Mouse (Mus musculus) G1E (cell line): ENCODE data around the gene Scamp4. TPM values are rescaled to one million over a fixed set of nuclear protein-coding genes. Genes with fewer than 3 reads are reported as not detected.
A peak's percentile ranks its signal among the peaks of the same experiment; 100 is the strongest.

Experiments
- ATAC-seq: 2 replicates; pipeline ENCODE4 v1.8.0; 2016; ENCODE audit warnings: mild to moderate bottlenecking; ENCODE audit not compliant: insufficient number of reproducible peaks, poor library complexity, low FRiP score, severe bottlenecking; ENCODE audit errors: extremely low read depth
- DNase-seq: peaks from one replicate; pipeline ENCODE4 v3.0.0; 2012; ENCODE audit warnings: low spot score
- H3K27me3 ChIP-seq: 2 replicates; pipeline ENCODE4 v1.6.1; 2012; ENCODE audit warnings: mild to moderate bottlenecking, low read length, inconsistent platforms; ENCODE audit not compliant: insufficient read depth
- H3K36me3 ChIP-seq: replicated peaks from 2 replicates; pipeline ENCODE3; 2012; ENCODE audit warnings: mild to moderate bottlenecking, inconsistent platforms
- H3K4me1 ChIP-seq: 2 replicates; pipeline ENCODE4 v1.6.1; 2012; ENCODE audit warnings: low read depth, low read length, inconsistent platforms, mixed read lengths; ENCODE audit not compliant: insufficient read depth
- H3K4me3 ChIP-seq: 2 replicates; pipeline ENCODE4 v1.5.1; 2012; ENCODE audit warnings: low read depth, mild to moderate bottlenecking, inconsistent platforms, low read length, moderate library complexity, mixed read lengths
- H3K9me3 ChIP-seq: replicated peaks from 2 replicates; pipeline ENCODE4 v1.6.1; 2012; ENCODE audit warnings: inconsistent platforms
- CTCF ChIP-seq: IDR thresholded peaks from 2 replicates; pipeline ENCODE4 v1.5.1; 2012; ENCODE audit warnings: low read depth, low read length, inconsistent platforms, mixed read lengths
- GATA1 ChIP-seq: IDR thresholded peaks from 2 replicates; pipeline ENCODE4 v1.6.1; 2012; ENCODE audit warnings: borderline replicate concordance, low read length, inconsistent platforms, mixed read lengths
- GATA2 ChIP-seq: IDR thresholded peaks from 2 replicates; pipeline ENCODE4 v1.6.1; 2012; ENCODE audit warnings: low read depth, low read length, inconsistent platforms, borderline replicate concordance
- POLR2AphosphoS5 ChIP-seq: IDR thresholded peaks from 2 replicates; pipeline ENCODE4 v1.6.1; 2012; ENCODE audit warnings: low read depth, low read length, inconsistent platforms; ENCODE audit not compliant: insufficient replicate concordance
- TAL1 ChIP-seq: conservative IDR thresholded peaks from 2 replicates; pipeline ENCODE4 v1.6.1; 2012; ENCODE audit warnings: low read depth, low read length, inconsistent platforms, mixed read lengths
- polyA plus RNA-seq: library from polyadenylated mRNA; stranded (reverse); fragments of >175 nt; gene quantifications from 2 replicates; pipeline ENCODE4 v1.2.3, GENCODE M21; 2012
- total RNA-seq, 2 experiments: library from RNA; stranded (forward) in 1 of 2; stranded (reverse) in 1 of 2; fragments of 200-1000 nt in 1 of 2; fragments of >200 nt in 1 of 2; fragmentation: Nextera tagmentation in 1 of 2; gene quantifications; 2 replicates each; pipeline ENCODE4 v1.2.3; 2014 to 2017

Gene Scamp4
- total and polyA plus RNA-seq, 3 experiments, result 12.9 to 87.0 (median 39.4) TPM

- Histone ChIP-seq H3K27me3 (no peaks in the 10 kb centered on the region), H3K4me3 (no peak overlapping the region), H3K9me3 (no peaks in the 10 kb centered on the region), H3K4me1 (peaks cover 37% of the 10 kb centered on the region), H3K36me3 (peaks cover 58% of the 10 kb centered on the region)
- DNase-seq (no peak), ATAC-seq (no peak)
- no peak for TF ChIP-seq CTCF
- no peak for TF ChIP-seq GATA2
- TF ChIP-seq GATA1, result no peak
- TF ChIP-seq TAL1, result no peak
- no peak for TF ChIP-seq POLR2AphosphoS5
Observed at GRCm38 (mm10) chr10:80619465-80620244, 17.0 kb downstream of the Scamp4 start.

- Histone ChIP-seq H3K4me1 (peaks cover 44% of the 10 kb centered on the region), H3K27me3 (no peaks in the 10 kb centered on the region), H3K9me3 (no peaks in the 10 kb centered on the region), H3K36me3 (peaks cover 58% of the 10 kb centered on the region), H3K4me3 (no peak overlapping the region; the same call in 1 of the 2 replicates)
- TF ChIP-seq TAL1 (no peak), POLR2AphosphoS5 (no peak), GATA1 (no peak), GATA2 (no peak)
- ATAC-seq, result no peak
- no peak for DNase-seq
Observed at GRCm38 (mm10) chr10:80620365-80620764, 17.7 kb downstream of the Scamp4 start.

GRCm38 (mm10) chr10:80620796-80621689, 18.4 kb downstream of the Scamp4 start:
- peak overlapping the region; percentile 94 for H3K4me3 ChIP-seq
- TF ChIP-seq GATA2, result no peak
- TF ChIP-seq POLR2AphosphoS5, result no peak
- TF ChIP-seq GATA1, result no peak
- TF ChIP-seq TAL1, result no peak
- no peak for TF ChIP-seq CTCF
- ATAC-seq (no peak), DNase-seq (no peak)
- H3K4me1 ChIP-seq, result peaks cover 51% of the 10 kb centered on the region
- H3K9me3 ChIP-seq, result no peaks in the 10 kb centered on the region
- no peaks in the 10 kb centered on the region for H3K27me3 ChIP-seq
- H3K36me3 ChIP-seq, result peaks cover 58% of the 10 kb centered on the region

GRCm38 (mm10) chr10:80621690-80621939, 18.9 kb downstream of the Scamp4 start:
- Histone ChIP-seq H3K4me1 (peaks cover 56% of the 10 kb centered on the region), H3K4me3 (peak overlapping the region; percentile 94), H3K27me3 (no peaks in the 10 kb centered on the region), H3K36me3 (peaks cover 58% of the 10 kb centered on the region), H3K9me3 (no peaks in the 10 kb centered on the region)
- DNase-seq (no peak), ATAC-seq (no peak)
- TF ChIP-seq CTCF (no peak), GATA1 (no peak), POLR2AphosphoS5 (no peak), TAL1 (no peak), GATA2 (no peak)

- Histone ChIP-seq H3K4me3 (peak overlapping the region; percentile 94), H3K27me3 (no peaks in the 10 kb centered on the region), H3K4me1 (peaks cover 57% of the 10 kb centered on the region), H3K36me3 (peaks cover 55% of the 10 kb centered on the region), H3K9me3 (no peaks in the 10 kb centered on the region)
- peak; percentile 94 for DNase-seq
- 0 out of 2 replicates have a peak, but pooled peaks have one; percentile 55 for TF ChIP-seq POLR2AphosphoS5
- TF ChIP-seq GATA1, result no peak
- ATAC-seq, result peak; percentile 89
Observed at GRCm38 (mm10) chr10:80621940-80622660, 19.4 kb downstream of the Scamp4 start.

DNA sequence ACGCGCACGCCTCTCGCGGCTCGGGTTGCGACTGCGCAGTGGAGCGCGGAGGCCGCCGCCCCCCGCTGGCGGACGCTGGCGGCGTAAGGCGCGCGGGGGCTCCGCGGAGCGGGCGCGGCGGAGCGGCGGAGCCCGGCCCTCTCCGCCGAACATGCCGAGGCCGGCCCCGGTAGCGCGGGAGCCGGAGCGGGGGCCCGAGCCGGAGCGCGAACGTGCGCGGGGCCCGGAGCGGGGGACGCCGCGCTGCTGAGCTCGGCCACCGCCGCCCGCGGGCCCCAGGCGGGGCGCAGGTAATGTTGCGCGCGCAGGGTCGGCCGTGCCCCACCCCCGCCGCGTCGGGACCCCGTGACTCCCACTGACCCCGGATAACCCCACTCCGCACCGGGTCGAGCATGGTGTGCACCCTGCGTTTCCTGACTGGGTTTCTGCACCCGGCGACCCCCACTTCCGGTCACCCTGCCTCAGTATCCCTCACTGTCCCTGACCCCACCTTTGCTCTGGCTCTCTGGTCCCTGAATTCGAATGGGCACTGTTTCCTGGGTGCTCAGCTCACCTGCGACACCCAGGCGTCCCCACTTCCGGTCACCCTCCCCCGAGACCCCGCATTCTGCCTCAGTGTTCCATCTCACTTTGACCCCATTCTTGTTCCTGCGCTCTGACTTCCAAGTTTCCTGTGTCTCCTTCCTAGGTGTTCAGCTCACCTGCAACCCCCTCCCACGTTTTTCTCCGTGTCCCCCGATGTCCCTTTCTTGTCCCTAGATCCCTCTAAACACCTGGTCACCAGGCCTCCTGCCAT, 20.2 kb downstream of the Scamp4 start, which contains the start of gene Csnk1g2:
Gene Csnk1g2, plus strand, starts transcription at position 178 of the 796 bp plus-strand sequence.
- Histone ChIP-seq H3K4me3 (peak within 1 kb of the TSS; percentile 94), H3K36me3 (peaks cover 57% of the 10 kb centered on the region), H3K9me3 (no peaks in the 10 kb centered on the region), H3K4me1 (peaks cover 65% of the 10 kb centered on the region), H3K27me3 (no peaks in the 10 kb centered on the region)
- TF ChIP-seq GATA1 (no peak), CTCF (no peak), TAL1 (no peak), GATA2 (no peak), POLR2AphosphoS5 (no peak)
- ATAC-seq (no peak), DNase-seq (peak; percentile 74)
